Mouse (Mus musculus) frontal cortex, adult 2 months (tissue): ENCODE data around the gene Lrp5. TPM values are rescaled to one million over a fixed set of nuclear protein-coding genes. Genes with fewer than 3 reads are reported as not detected.
A peak's percentile ranks its signal among the peaks of the same experiment; 100 is the strongest.
"Not testable (repeated sequence)": the region's sequence is repeated elsewhere in the genome, so short reads cannot be mapped to it uniquely, and the experiment has no call there.

ENCODE experiments used
- DNase-seq, 2 experiments: peaks; one replicate each; pipeline ENCODE4 v3.0.0; 2022; ENCODE audit warnings: low spot score in 1 of 2; ENCODE audit errors: extremely low spot score in 1 of 2
- polyA plus RNA-seq: library from polyadenylated mRNA; depleted of rRNA; stranded (reverse); fragments of >200 nt; gene quantifications from 2 replicates; pipeline ENCODE4 v1.2.3, GENCODE M21; 2012

The Lrp5 gene
- polyA plus RNA-seq, 1 experiment, result 5.2 TPM

- no peak for DNase-seq
Measured at GRCm38 (mm10) chr19:3620871-3621270, 65.5 kb downstream of the Lrp5 start.

GRCm38 (mm10) chr19:3619359-3619758 lies 67.0 kb downstream of the Lrp5 start:
- DNase-seq, result no peak

GRCm38 (mm10) chr19:3613991-3614390 lies 72.4 kb downstream of the Lrp5 start:
- DNase-seq, result no peak

GRCm38 (mm10) chr19:3612534-3613273 lies 73.7 kb downstream of the Lrp5 start:
- no peak for DNase-seq

GRCm38 (mm10) chr19:3611730-3612129 lies 74.6 kb downstream of the Lrp5 start:
- no peak for DNase-seq

- no peak for DNase-seq
Measured at GRCm38 (mm10) chr19:3610886-3611285, 75.5 kb downstream of the Lrp5 start.

GRCm38 (mm10) chr19:3609826-3610225 lies 76.5 kb downstream of the Lrp5 start:
- DNase-seq, result no peak

- no peak for DNase-seq
Measured at GRCm38 (mm10) chr19:3594316-3594715, 92.0 kb downstream of the Lrp5 start.

GRCm38 (mm10) chr19:3593379-3594055 lies 92.8 kb downstream of the Lrp5 start:
- DNase-seq, result no peak

- DNase-seq, result no peak
Measured at GRCm38 (mm10) chr19:3589968-3590367, 96.4 kb downstream of the Lrp5 start.

- DNase-seq, result no peak
Measured at GRCm38 (mm10) chr19:3589547-3589946, 96.8 kb downstream of the Lrp5 start.

GRCm38 (mm10) chr19:3587729-3588128 lies 98.6 kb downstream of the Lrp5 start:
- not testable (repeated sequence) for DNase-seq

GRCm38 (mm10) chr19:3586540-3586939 lies 99.8 kb downstream of the Lrp5 start:
- DNase-seq, result peak in 1 of 2 experiments; percentile 78

- no peak for DNase-seq
Measured at GRCm38 (mm10) chr19:3586026-3586425, 100.3 kb downstream of the Lrp5 start.

GRCm38 (mm10) chr19:3581326-3581725 lies 105.0 kb downstream of the Lrp5 start:
- peak; percentile 47 to 83 for DNase-seq

GRCm38 (mm10) chr19:3577911-3578290 lies 108.5 kb downstream of the Lrp5 start:
- no peak for DNase-seq

- DNase-seq, result no peak
Measured at GRCm38 (mm10) chr19:3577265-3577910, 109.0 kb downstream of the Lrp5 start.

- DNase-seq, result no peak
Measured at GRCm38 (mm10) chr19:3576451-3577264, 109.7 kb downstream of the Lrp5 start.

- peak; percentile 98 for DNase-seq
Measured at GRCm38 (mm10) chr19:3575632-3576384, 110.6 kb downstream of the Lrp5 start, which contains the start of gene Ppp6r3. Ppp6r3 (minus strand) TSS chr19:3575749.

- DNase-seq, result no peak
Measured at GRCm38 (mm10) chr19:3575276-3575631, 111.1 kb downstream of the Lrp5 start.
